Mouse (Mus musculus) spleen, adult 18-20 months (tissue): ENCODE measurements around the gene Skint7.
"Not testable (repeated sequence)": the region's sequence is repeated elsewhere in the genome, so short reads cannot be mapped to it uniquely, and the experiment has no call there.

ENCODE experiments used
- DNase-seq, 2 experiments: peaks; one replicate each; pipeline ENCODE4 v3.0.0; 2022; ENCODE audit warnings: mixed read lengths in 2 of 2

Gene Skint7

GRCm38 (mm10) chr4:111972623-111973022, at the start of gene Skint7:
Gene Skint7, plus strand, starts transcription at chr4:111972923.
- DNase-seq, result no peak

DNA sequence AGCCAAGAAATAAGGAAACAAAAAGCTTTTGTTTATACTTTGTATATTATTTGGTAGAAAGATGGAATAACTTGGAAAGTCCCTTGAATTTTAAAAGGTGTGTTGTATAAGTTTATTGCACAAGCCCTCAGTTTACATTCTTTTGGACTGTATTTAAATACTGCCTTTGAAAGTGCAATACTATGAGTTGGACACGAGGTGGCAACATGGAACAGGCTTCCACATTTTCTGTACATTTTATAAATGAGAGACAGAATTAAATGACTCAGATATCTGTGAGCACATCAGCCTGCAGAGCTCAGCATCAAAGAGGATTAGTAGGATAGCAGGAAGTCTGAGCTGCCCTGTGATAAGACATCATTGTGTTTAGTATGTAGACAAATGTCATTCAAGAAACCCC, 11.4 kb upstream of the Skint7 start:
- DNase-seq, result no peak

DNA sequence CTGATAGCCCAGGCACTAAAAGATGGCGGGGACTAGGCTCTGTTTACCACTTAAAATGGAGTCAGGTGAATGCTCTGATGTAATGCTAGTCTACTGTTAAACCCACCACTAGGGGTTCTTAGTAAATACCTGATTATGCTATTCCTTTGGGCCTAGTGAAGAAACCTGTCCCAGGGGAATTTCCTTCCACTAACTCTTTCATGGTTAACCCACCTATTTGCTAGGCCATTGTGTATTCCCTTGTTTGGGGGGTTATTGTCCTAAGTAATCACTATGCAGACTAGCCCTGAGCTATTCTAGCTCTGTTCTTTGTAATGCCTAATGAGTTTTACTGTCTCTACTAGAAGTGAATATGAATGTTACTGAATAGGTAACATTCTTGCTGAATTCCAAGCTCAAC, 9.5 kb upstream of the Skint7 start:
- not testable (repeated sequence) for DNase-seq

GRCm38 (mm10) chr4:111963669-111964068, 9.1 kb upstream of the Skint7 start:
- no peak for DNase-seq

GRCm38 (mm10) chr4:112005969-112006368, 33.2 kb downstream of the Skint7 start, which contains the start of gene Skint1:
Gene Skint1, plus strand, starts transcription at chr4:112006269.
- DNase-seq, result no peak
